Mouse (Mus musculus): ENCODE measurements around the gene Gucd1. TPM values are rescaled to one million over a fixed set of nuclear protein-coding genes. Genes with fewer than 3 reads are reported as not detected.
A peak's percentile ranks its signal among the peaks of the same experiment; 100 is the strongest.
"Not testable (repeated sequence)": the region's sequence is repeated elsewhere in the genome, so short reads cannot be mapped to it uniquely, and the experiment has no call there.

Gucd1 gene
- total RNA-seq, 2 experiments from 2014 or later = 29.7 to 42.1 TPM

GRCm38 (mm10) chr10:75373655-75374351, 144.0 kb downstream of the Gucd1 start:
- DNase-seq = not testable (repeated sequence)

GRCm38 (mm10) chr10:75365231-75365633, 152.5 kb downstream of the Gucd1 start:
- DNase-seq = no peak

- no peak for DNase-seq
These were observed 153.0 kb downstream of the Gucd1 start for GRCm38 (mm10) chr10:75364796-75365195.

- DNase-seq = peak; percentile 57 to 77
These were observed 153.5 kb downstream of the Gucd1 start for GRCm38 (mm10) chr10:75364214-75364690.

- DNase-seq = no peak
These were observed 162.4 kb downstream of the Gucd1 start for GRCm38 (mm10) chr10:75355341-75355740.

- DNase-seq = peak in 1 of 2 experiments; percentile 25
These were observed 163.9 kb downstream of the Gucd1 start for GRCm38 (mm10) chr10:75353838-75354241.

GRCm38 (mm10) chr10:75352541-75352940, 165.2 kb downstream of the Gucd1 start:
- no peak for DNase-seq

GRCm38 (mm10) chr10:75350564-75350963, 167.2 kb downstream of the Gucd1 start:
- DNase-seq = no peak

- no peak for DNase-seq
These were observed 172.5 kb downstream of the Gucd1 start for GRCm38 (mm10) chr10:75345265-75345664.

GRCm38 (mm10) chr10:75344563-75344962, 173.2 kb downstream of the Gucd1 start:
- not testable (repeated sequence) for DNase-seq

- DNase-seq = no peak
These were observed 175.8 kb downstream of the Gucd1 start for GRCm38 (mm10) chr10:75341936-75342335.

- no peak for DNase-seq
These were observed 178.4 kb downstream of the Gucd1 start for GRCm38 (mm10) chr10:75339377-75339776.

GRCm38 (mm10) chr10:75338852-75339251, 178.9 kb downstream of the Gucd1 start:
- no peak for DNase-seq

GRCm38 (mm10) chr10:75337231-75337630, 180.5 kb downstream of the Gucd1 start:
- DNase-seq = no peak

- DNase-seq = peak; percentile 25 to 54
These were observed 182.7 kb downstream of the Gucd1 start for GRCm38 (mm10) chr10:75335075-75335474.

GRCm38 (mm10) chr10:75334175-75334574, 183.6 kb downstream of the Gucd1 start:
- DNase-seq = no peak

GRCm38 (mm10) chr10:75333176-75333776, 184.5 kb downstream of the Gucd1 start:
- no peak for DNase-seq

GRCm38 (mm10) chr10:75332268-75332667, 185.5 kb downstream of the Gucd1 start:
- no peak for DNase-seq

GRCm38 (mm10) chr10:75328201-75328704, 189.5 kb downstream of the Gucd1 start:
- DNase-seq = no peak

GRCm38 (mm10) chr10:75327081-75327480, 190.7 kb downstream of the Gucd1 start:
- DNase-seq = no peak

GRCm38 (mm10) chr10:75326553-75326952, 191.2 kb downstream of the Gucd1 start:
- DNase-seq = peak; percentile 56 to 77

- no peak for DNase-seq
These were observed 192.0 kb downstream of the Gucd1 start for GRCm38 (mm10) chr10:75325821-75326220.

GRCm38 (mm10) chr10:75324391-75324790, 193.4 kb downstream of the Gucd1 start:
- DNase-seq = no peak
